Mouse (Mus musculus) embryonic facial prominence, embryonic 12.5 days (tissue): ENCODE results near the gene P2rx3. TPM values are rescaled to one million over a fixed set of nuclear protein-coding genes. Genes with fewer than 3 reads are reported as not detected.

ENCODE experiments used
- ATAC-seq: fragments of 200-750 bp; cut with Nextera tagmentation; 2 replicates; pipeline ENCODE4 v1.8.0; 2017; ENCODE audit not compliant: insufficient number of reproducible peaks, insufficient read depth, low FRiP score, low TSS enrichment
- H3K27ac ChIP-seq: fragments of 300-500 bp; sonication (generic); 2 replicates; pipeline ENCODE4 v1.5.1; 2016; ENCODE audit warnings: mild to moderate bottlenecking
- H3K27me3 ChIP-seq: fragments of 300-500 bp; sonication (generic); 2 replicates; pipeline ENCODE4 v1.6.1; 2016; ENCODE audit warnings: mild to moderate bottlenecking, moderate library complexity
- H3K36me3 ChIP-seq: fragments of 300-500 bp; sonication (generic); 2 replicates; pipeline ENCODE4 v1.6.1; 2016; ENCODE audit warnings: mild to moderate bottlenecking
- H3K4me1 ChIP-seq: fragments of 300-500 bp; sonication (generic); 2 replicates; pipeline ENCODE4 v1.6.1; 2016
- H3K4me2 ChIP-seq: fragments of 300-500 bp; sonication (generic); replicated peaks from 2 replicates; pipeline ENCODE4 v1.6.1; 2016; ENCODE audit warnings: mild to moderate bottlenecking, moderate library complexity
- H3K4me3 ChIP-seq: fragments of 300-500 bp; sonication (generic); 2 replicates; pipeline ENCODE4 v1.5.1; 2016; ENCODE audit warnings: mild to moderate bottlenecking
- H3K9ac ChIP-seq: fragments of 300-500 bp; sonication (generic); 2 replicates; pipeline ENCODE4 v1.6.1; 2016; ENCODE audit warnings: mild to moderate bottlenecking, moderate library complexity
- H3K9me3 ChIP-seq: fragments of 300-500 bp; sonication (generic); 2 replicates; pipeline ENCODE4 v1.6.1; 2016; ENCODE audit warnings: mild to moderate bottlenecking, moderate library complexity
- WGBS: fragments of 180-500 bp; shearing (Covaris S2); methylation state at CpG from one replicate; pipeline ENCODE4 v1.1.7; 2016; 5-methylcytosine and 5-hydroxymethylcytosine counted together
- polyA plus RNA-seq: library from polyadenylated mRNA; unstranded; fragments of >200 nt; fragmentation: Nextera tagmentation; extraction: Ambion mirVana; gene quantifications from 2 replicates; pipeline ENCODE4 v1.2.1, GENCODE M21; 2016

The P2rx3 gene
- polyA plus RNA-seq, 1 experiment from 2014 or later: 15.0 TPM

- ATAC-seq: peak; percentile 14; the same call in 1 of the 2 replicates
- Histone ChIP-seq H3K4me1 (peaks cover 11% of the 10 kb centered on the region), H3K4me3 (peak overlapping the region; percentile 82), H3K27ac (peak overlapping the region; percentile 90), H3K9ac (peak overlapping the region; percentile 94), H3K4me2 (peak overlapping the region; percentile 69), H3K27me3 (no peaks in the 10 kb centered on the region), H3K9me3 (no peaks in the 10 kb centered on the region), H3K36me3 (peaks cover 24% of the 10 kb centered on the region)
- WGBS: 6% methylated on average over 11 of the region's 11 CpGs
These were observed 685 bp downstream of the P2rx3 start for GRCm38 (mm10) chr2:85036507-85037046.

DNA sequence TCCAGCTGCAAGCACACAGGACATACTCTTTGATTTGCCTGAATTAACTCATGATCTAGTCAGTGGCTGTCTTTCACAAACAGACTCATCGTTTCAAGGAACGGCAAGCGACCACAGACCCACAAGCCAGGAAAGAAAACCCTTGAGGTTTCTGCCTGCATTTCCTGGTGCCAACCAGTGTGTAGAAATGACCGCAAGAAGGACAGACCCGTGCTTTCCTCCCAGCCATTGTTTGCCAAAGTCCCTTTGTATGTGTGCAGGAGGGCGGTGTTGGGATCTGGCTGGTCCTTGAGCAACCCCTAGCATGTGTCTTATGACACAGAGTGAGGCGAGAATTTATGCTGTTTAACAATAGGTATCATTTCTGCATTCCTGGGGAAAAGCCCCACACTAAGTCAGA, 3.1 kb downstream of the P2rx3 start:
- no peaks in the 10 kb centered on the region for H3K9me3 ChIP-seq
- H3K27me3 ChIP-seq: no peaks in the 10 kb centered on the region
- 0 out of 2 replicates have a peak, but pooled peaks cover under 1% of the 10 kb centered on the region for H3K36me3 ChIP-seq
- H3K9ac ChIP-seq: no peak overlapping the region
- WGBS: 84% methylated on average over 7 of the region's 7 CpGs
- peaks cover 9% of the 10 kb centered on the region for H3K4me1 ChIP-seq
- H3K27ac ChIP-seq: no peak overlapping the region
- no peak for ATAC-seq
- H3K4me3 ChIP-seq: no peak overlapping the region
- H3K4me2 ChIP-seq: no peak overlapping the region

DNA sequence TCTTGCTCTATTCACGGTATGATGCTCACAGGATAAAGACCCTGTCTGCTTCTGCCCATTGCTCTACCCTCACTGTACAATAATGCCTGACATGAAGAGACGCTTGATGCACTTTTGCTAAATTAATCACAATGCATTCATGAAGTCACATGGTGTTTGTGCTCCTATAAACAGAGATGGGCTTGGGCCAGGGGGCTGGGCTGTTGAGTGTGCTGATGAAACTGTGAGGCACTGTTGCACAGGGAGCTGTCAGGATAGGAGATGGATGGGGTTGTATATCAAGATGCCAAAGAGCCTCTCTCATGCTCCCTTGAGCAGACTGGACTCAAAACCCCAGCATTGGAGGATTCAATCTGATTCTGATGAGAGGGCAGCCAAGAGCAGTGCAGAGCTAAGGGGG, 4.1 kb downstream of the P2rx3 start:
- H3K36me3 ChIP-seq: no peaks in the 10 kb centered on the region
- H3K9me3 ChIP-seq: no peaks in the 10 kb centered on the region
- ATAC-seq: no peak
- no peak overlapping the region for H3K4me3 ChIP-seq
- WGBS: 79% methylated on average over 2 of the region's 2 CpGs
- H3K27ac ChIP-seq: no peak overlapping the region
- no peak overlapping the region for H3K9ac ChIP-seq
- H3K4me1 ChIP-seq: peaks cover 3% of the 10 kb centered on the region
- H3K4me2 ChIP-seq: no peak overlapping the region
- H3K27me3 ChIP-seq: no peaks in the 10 kb centered on the region

GRCm38 (mm10) chr2:85030989-85031388, 6.3 kb downstream of the P2rx3 start:
- Histone ChIP-seq H3K9ac (no peak overlapping the region), H3K4me2 (no peak overlapping the region), H3K27ac (no peak overlapping the region), H3K4me1 (no peaks in the 10 kb centered on the region), H3K36me3 (no peaks in the 10 kb centered on the region), H3K9me3 (no peaks in the 10 kb centered on the region), H3K27me3 (no peaks in the 10 kb centered on the region), H3K4me3 (no peak overlapping the region)
- 68% methylated on average over 6 of the region's 6 CpGs for WGBS
- ATAC-seq: no peak

- no peak overlapping the region for H3K9ac ChIP-seq
- H3K9me3 ChIP-seq: no peaks in the 10 kb centered on the region
- no peak for ATAC-seq
- no peaks in the 10 kb centered on the region for H3K36me3 ChIP-seq
- H3K4me2 ChIP-seq: no peak overlapping the region
- no peak overlapping the region for H3K27ac ChIP-seq
- no peaks in the 10 kb centered on the region for H3K4me1 ChIP-seq
- WGBS: 74% methylated on average over 6 of the region's 6 CpGs
- no peak overlapping the region for H3K4me3 ChIP-seq
- no peaks in the 10 kb centered on the region for H3K27me3 ChIP-seq
These were observed 7.4 kb downstream of the P2rx3 start for GRCm38 (mm10) chr2:85029897-85030296.

- H3K36me3 ChIP-seq: no peaks in the 10 kb centered on the region
- no peak overlapping the region for H3K4me2 ChIP-seq
- H3K9ac ChIP-seq: no peak overlapping the region
- no peaks in the 10 kb centered on the region for H3K4me1 ChIP-seq
- WGBS: 75% methylated on average over 5 of the region's 5 CpGs
- no peak for ATAC-seq
- no peaks in the 10 kb centered on the region for H3K27me3 ChIP-seq
- no peak overlapping the region for H3K4me3 ChIP-seq
- no peaks in the 10 kb centered on the region for H3K9me3 ChIP-seq
- no peak overlapping the region for H3K27ac ChIP-seq
These were observed 10.0 kb downstream of the P2rx3 start for GRCm38 (mm10) chr2:85027281-85027680.

- no peaks in the 10 kb centered on the region for H3K36me3 ChIP-seq
- no peak overlapping the region for H3K27ac ChIP-seq
- no peak overlapping the region for H3K9ac ChIP-seq
- ATAC-seq: no peak
- H3K4me2 ChIP-seq: no peak overlapping the region
- WGBS: 81% methylated on average over 3 of the region's 3 CpGs
- H3K4me3 ChIP-seq: no peak overlapping the region
- no peaks in the 10 kb centered on the region for H3K27me3 ChIP-seq
- H3K9me3 ChIP-seq: no peaks in the 10 kb centered on the region
- no peaks in the 10 kb centered on the region for H3K4me1 ChIP-seq
These were observed 11.1 kb downstream of the P2rx3 start for GRCm38 (mm10) chr2:85026178-85026577.

DNA sequence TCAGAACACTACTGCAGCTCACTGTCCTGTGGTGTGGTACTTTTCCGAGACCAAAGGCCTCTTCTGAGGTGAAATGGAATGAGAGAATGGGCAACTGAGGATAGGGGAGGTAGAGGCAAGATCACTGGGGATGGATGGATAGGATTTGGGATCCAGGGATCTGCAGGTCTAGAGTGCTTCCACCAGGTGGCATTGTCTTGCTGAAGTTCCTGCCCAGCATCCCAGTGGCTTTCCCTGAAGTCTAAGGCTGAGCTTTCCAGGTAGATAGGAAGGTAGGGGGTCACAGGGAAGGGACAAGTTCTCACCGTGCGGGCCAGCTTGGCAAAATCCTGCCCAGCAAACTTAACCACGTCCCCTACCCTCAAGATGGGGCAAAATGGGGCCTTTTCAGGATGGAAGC, 15.2 kb downstream of the P2rx3 start:
- H3K9ac ChIP-seq: no peak overlapping the region
- 14% methylated on average over 4 of the region's 4 CpGs for WGBS
- no peaks in the 10 kb centered on the region for H3K36me3 ChIP-seq
- H3K4me1 ChIP-seq: no peaks in the 10 kb centered on the region
- no peak overlapping the region for H3K4me2 ChIP-seq
- H3K9me3 ChIP-seq: no peaks in the 10 kb centered on the region
- no peak overlapping the region for H3K27ac ChIP-seq
- no peaks in the 10 kb centered on the region for H3K27me3 ChIP-seq
- no peak for ATAC-seq
- H3K4me3 ChIP-seq: no peak overlapping the region

- Histone ChIP-seq H3K27ac (no peak overlapping the region), H3K36me3 (no peaks in the 10 kb centered on the region), H3K4me1 (0 out of 2 replicates have a peak, but pooled peaks cover 3% of the 10 kb centered on the region), H3K9me3 (no peaks in the 10 kb centered on the region), H3K27me3 (no peaks in the 10 kb centered on the region), H3K4me2 (no peak overlapping the region), H3K4me3 (no peak overlapping the region), H3K9ac (no peak overlapping the region)
- WGBS: 57% methylated on average over 3 of the region's 3 CpGs
- no peak for ATAC-seq
These were observed 22.7 kb downstream of the P2rx3 start for GRCm38 (mm10) chr2:85014588-85014982.

DNA sequence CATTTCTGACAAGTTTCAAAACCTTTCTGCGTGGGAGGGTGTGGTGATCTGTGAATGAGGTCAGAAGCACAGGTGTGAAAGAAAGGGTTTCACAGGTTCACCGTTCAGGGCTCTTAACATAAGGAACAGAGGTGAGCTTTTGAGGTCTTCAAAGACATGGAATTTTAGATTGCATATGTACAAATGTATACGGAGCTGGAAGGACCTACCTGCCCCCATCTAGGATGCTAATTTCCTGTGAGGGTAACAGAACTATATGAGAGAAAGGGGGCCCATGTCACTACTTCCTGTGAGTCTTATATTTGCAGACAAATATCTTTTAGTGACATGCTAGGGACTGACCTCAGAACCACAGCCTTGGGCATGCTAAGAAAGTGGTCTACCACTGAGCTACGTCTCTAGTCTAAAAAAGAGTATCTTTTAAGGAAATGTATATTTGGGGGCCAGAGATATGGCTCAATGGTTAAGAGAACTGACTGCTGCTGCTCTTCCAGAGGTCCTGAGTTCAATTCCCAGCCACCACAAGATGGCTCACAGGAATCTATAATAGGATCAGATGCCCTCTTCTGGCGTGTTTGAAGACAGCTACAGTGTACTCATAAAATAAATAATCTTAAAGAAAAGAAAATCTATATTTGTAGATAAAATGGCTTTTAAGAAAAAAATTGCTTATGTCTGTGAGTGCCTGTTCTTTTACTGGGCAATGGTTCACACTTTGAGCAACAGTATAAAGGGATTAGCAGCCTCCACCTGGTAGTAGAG, 23.3 kb downstream of the P2rx3 start:
- 0 out of 2 replicates have a peak, but pooled peaks cover 3% of the 10 kb centered on the region for H3K4me1 ChIP-seq
- no peak overlapping the region for H3K9ac ChIP-seq
- no peak overlapping the region for H3K4me2 ChIP-seq
- 81% methylated on average over 5 of the region's 5 CpGs for WGBS
- no peaks in the 10 kb centered on the region for H3K36me3 ChIP-seq
- no peaks in the 10 kb centered on the region for H3K27me3 ChIP-seq
- H3K4me3 ChIP-seq: no peak overlapping the region
- H3K27ac ChIP-seq: no peak overlapping the region
- no peak for ATAC-seq
- no peaks in the 10 kb centered on the region for H3K9me3 ChIP-seq

- H3K4me1 ChIP-seq: 0 out of 2 replicates have a peak, but pooled peaks cover 3% of the 10 kb centered on the region
- H3K36me3 ChIP-seq: no peaks in the 10 kb centered on the region
- H3K4me2 ChIP-seq: no peak overlapping the region
- H3K9ac ChIP-seq: no peak overlapping the region
- ATAC-seq: no peak
- no peak overlapping the region for H3K27ac ChIP-seq
- H3K4me3 ChIP-seq: no peak overlapping the region
- H3K9me3 ChIP-seq: no peaks in the 10 kb centered on the region
- H3K27me3 ChIP-seq: no peaks in the 10 kb centered on the region
- 89% methylated on average over 14 of the region's 14 CpGs for WGBS
These were observed 24.6 kb downstream of the P2rx3 start for GRCm38 (mm10) chr2:85012679-85013078.

GRCm38 (mm10) chr2:85011906-85012604, 25.2 kb downstream of the P2rx3 start:
- Histone ChIP-seq H3K36me3 (no peaks in the 10 kb centered on the region), H3K9me3 (no peaks in the 10 kb centered on the region), H3K4me2 (no peak overlapping the region), H3K4me3 (no peak overlapping the region), H3K9ac (no peak overlapping the region), H3K27ac (no peak overlapping the region), H3K27me3 (no peaks in the 10 kb centered on the region), H3K4me1 (0 out of 2 replicates have a peak, but pooled peaks cover 3% of the 10 kb centered on the region)
- ATAC-seq: no peak
- WGBS: 60% methylated on average over 9 of the region's 9 CpGs
